Mouse (Mus musculus) liver, embryonic 11.5 days (tissue): ENCODE measurements around the gene Vps8. TPM values are rescaled to one million over a fixed set of nuclear protein-coding genes. Genes with fewer than 3 reads are reported as not detected.

Source experiments
- ATAC-seq: fragments of 200-750 bp; cut with Nextera tagmentation; replicated peaks from 2 replicates; pipeline ENCODE4 v1.8.0; 2017; ENCODE audit warnings: moderate number of reproducible peaks, mild to moderate bottlenecking, moderate TSS enrichment, moderate library complexity; ENCODE audit not compliant: low FRiP score
- DNase-seq: peaks from one replicate; pipeline ENCODE4 v3.0.0-alpha.2; 2017; ENCODE audit warnings: low spot score
- H3K27ac ChIP-seq: fragments of 300-500 bp; sonication (generic); 2 replicates; pipeline ENCODE4 v1.5.1; 2014; ENCODE audit warnings: mild to moderate bottlenecking, low read depth, low read length, control low read depth
- H3K27me3 ChIP-seq: fragments of 300-500 bp; sonication (generic); replicated peaks from 2 replicates; pipeline ENCODE4 v1.6.1; 2014; ENCODE audit warnings: low read length, mixed read lengths; ENCODE audit not compliant: control insufficient read depth, insufficient read depth
- H3K36me3 ChIP-seq: fragments of 300-500 bp; sonication (generic); 2 replicates; pipeline ENCODE4 v1.6.1; 2014; ENCODE audit warnings: mild to moderate bottlenecking, low read length, moderate library complexity, mixed read lengths; ENCODE audit not compliant: control insufficient read depth, insufficient read depth
- H3K4me1 ChIP-seq: fragments of 300-500 bp; sonication (generic); replicated peaks from 2 replicates; pipeline ENCODE4 v1.6.1; 2014; ENCODE audit warnings: low read length, mixed read lengths; ENCODE audit not compliant: control insufficient read depth, insufficient read depth
- H3K4me2 ChIP-seq: fragments of 300-500 bp; sonication (generic); 2 replicates; pipeline ENCODE4 v1.6.1; 2014; ENCODE audit warnings: mild to moderate bottlenecking, control low read depth, moderate library complexity
- H3K4me3 ChIP-seq: fragments of 300-500 bp; sonication (generic); 2 replicates; pipeline ENCODE4 v1.5.1; 2014; ENCODE audit warnings: low read depth, low read length, control low read depth
- H3K9ac ChIP-seq: fragments of 300-500 bp; sonication (generic); 2 replicates; pipeline ENCODE4 v1.6.1; 2014; ENCODE audit warnings: low read depth, low read length, control low read depth
- H3K9me3 ChIP-seq: fragments of 300-500 bp; sonication (generic); 2 replicates; pipeline ENCODE4 v1.6.1; 2016; ENCODE audit warnings: low read length, inconsistent platforms, mixed read lengths; ENCODE audit not compliant: control insufficient read depth
- WGBS: fragments of 180-500 bp; shearing (Covaris S2); extraction: QIAGEN DNeasy Blood & Tissue Kit; methylation state at CpG from one replicate; pipeline ENCODE4 v1.1.7; 2014; 5-methylcytosine and 5-hydroxymethylcytosine counted together
- polyA plus RNA-seq: library from polyadenylated mRNA; unstranded; fragments of >200 nt; fragmentation: Nextera tagmentation; extraction: Ambion mirVana; gene quantifications from 2 replicates; pipeline ENCODE4 v1.2.1, GENCODE M21; 2014

Vps8 gene
- polyA plus RNA-seq, 1 experiment from 2014 or later = 15.9 TPM

DNA sequence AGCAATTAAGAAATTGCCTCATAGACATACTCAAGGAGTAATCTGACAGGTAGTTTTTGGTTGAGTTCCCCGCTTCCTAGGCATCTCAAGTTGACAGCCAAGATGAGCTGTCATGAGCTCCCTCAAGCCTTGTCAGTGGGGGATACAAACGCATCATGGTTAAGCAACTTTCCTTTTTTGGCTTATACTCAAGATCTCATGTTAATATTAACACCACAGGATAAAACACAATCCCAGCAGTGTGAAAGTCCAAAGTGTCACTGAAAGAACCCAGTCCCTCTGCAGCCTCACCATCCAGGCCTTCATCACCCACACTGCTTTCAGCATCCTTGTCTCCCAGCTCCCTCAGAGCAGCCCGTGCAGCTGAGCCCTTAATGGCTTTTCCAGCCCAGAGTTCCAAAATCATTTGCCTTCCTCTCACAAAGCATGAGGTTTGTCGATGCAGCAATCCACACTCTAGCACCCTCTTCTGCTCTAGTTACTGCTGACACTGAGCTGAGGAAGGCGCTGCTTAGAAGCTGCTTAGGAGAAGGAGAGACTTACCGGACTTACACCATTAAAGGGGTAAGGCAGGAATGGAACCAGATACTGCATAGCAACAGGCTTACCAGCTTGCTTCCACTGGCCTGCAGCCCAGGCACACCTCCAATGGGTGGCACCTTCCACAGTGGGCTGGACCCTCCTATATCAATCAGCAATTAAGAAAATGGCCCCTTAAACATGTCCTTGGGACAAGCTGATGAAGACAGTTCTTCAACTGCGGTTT, 113.5 kb downstream of the Vps8 start:
- no peaks in the 10 kb centered on the region for H3K36me3 ChIP-seq
- H3K4me2 ChIP-seq = no peak overlapping the region
- no peak for DNase-seq
- no peak overlapping the region for H3K9ac ChIP-seq
- no peak for ATAC-seq
- no peaks in the 10 kb centered on the region for H3K9me3 ChIP-seq
- H3K4me1 ChIP-seq = peaks cover 3% of the 10 kb centered on the region; the same call in 1 of the 2 replicates
- 84% methylated on average over 7 of the region's 7 CpGs for WGBS
- H3K27me3 ChIP-seq = no peaks in the 10 kb centered on the region
- no peak overlapping the region for H3K27ac ChIP-seq
- no peak overlapping the region for H3K4me3 ChIP-seq

GRCm38 (mm10) chr16:21537312-21537711, 114.4 kb downstream of the Vps8 start:
- ATAC-seq (no peak), DNase-seq (no peak)
- Histone ChIP-seq H3K9ac (no peak overlapping the region), H3K9me3 (no peaks in the 10 kb centered on the region), H3K4me3 (no peak overlapping the region), H3K27ac (no peak overlapping the region), H3K4me2 (no peak overlapping the region), H3K27me3 (no peaks in the 10 kb centered on the region), H3K4me1 (peaks cover 3% of the 10 kb centered on the region; the same call in 1 of the 2 replicates), H3K36me3 (no peaks in the 10 kb centered on the region)
- 59% methylated on average over 3 of the region's 3 CpGs for WGBS

- no peak overlapping the region for H3K4me2 ChIP-seq
- H3K27me3 ChIP-seq = no peaks in the 10 kb centered on the region
- no peaks in the 10 kb centered on the region for H3K4me1 ChIP-seq
- no peak overlapping the region for H3K4me3 ChIP-seq
- DNase-seq (no peak), ATAC-seq (no peak)
- H3K9ac ChIP-seq = no peak overlapping the region
- H3K9me3 ChIP-seq = no peaks in the 10 kb centered on the region
- H3K27ac ChIP-seq = no peak overlapping the region
- WGBS = 60% methylated on average over 2 of the region's 2 CpGs
- no peaks in the 10 kb centered on the region for H3K36me3 ChIP-seq
Measured at GRCm38 (mm10) chr16:21538889-21539288, 116.0 kb downstream of the Vps8 start.

GRCm38 (mm10) chr16:21542559-21542958, 119.6 kb downstream of the Vps8 start:
- Histone ChIP-seq H3K4me2 (no peak overlapping the region), H3K27me3 (no peaks in the 10 kb centered on the region), H3K36me3 (no peaks in the 10 kb centered on the region), H3K9me3 (no peaks in the 10 kb centered on the region), H3K27ac (no peak overlapping the region), H3K4me3 (no peak overlapping the region), H3K9ac (no peak overlapping the region), H3K4me1 (no peaks in the 10 kb centered on the region)
- 49% methylated on average over 1 of the region's 1 CpGs for WGBS
- ATAC-seq = no peak
- no peak for DNase-seq

DNA sequence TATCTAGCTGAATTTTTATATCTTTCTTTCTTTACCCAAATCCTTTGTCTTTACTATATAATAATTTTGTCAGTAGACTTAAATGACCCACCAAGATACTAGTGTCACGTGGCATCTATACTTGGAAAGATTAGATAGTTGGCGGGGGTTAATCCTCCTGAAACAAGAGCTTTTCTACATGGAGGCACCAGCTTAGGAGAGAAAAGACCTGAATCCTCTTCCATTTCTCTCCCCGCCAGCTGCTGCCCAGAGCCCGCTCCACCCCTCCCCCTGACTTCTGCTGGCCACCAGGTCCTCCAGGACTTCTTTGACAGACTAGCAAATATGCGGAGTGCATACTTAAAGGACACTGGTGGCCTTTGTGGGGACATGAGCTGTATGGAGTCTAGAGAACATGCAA, 124.5 kb downstream of the Vps8 start:
- Histone ChIP-seq H3K4me3 (no peak overlapping the region), H3K27me3 (no peaks in the 10 kb centered on the region), H3K9me3 (no peaks in the 10 kb centered on the region), H3K4me2 (no peak overlapping the region), H3K27ac (no peak overlapping the region), H3K9ac (no peak overlapping the region), H3K36me3 (no peaks in the 10 kb centered on the region), H3K4me1 (no peaks in the 10 kb centered on the region)
- ATAC-seq (no peak), DNase-seq (no peak)
- 83% methylated on average over 5 of the region's 5 CpGs for WGBS

GRCm38 (mm10) chr16:21549751-21550150, 126.8 kb downstream of the Vps8 start:
- Histone ChIP-seq H3K36me3 (no peaks in the 10 kb centered on the region), H3K27me3 (no peaks in the 10 kb centered on the region), H3K27ac (no peak overlapping the region), H3K4me2 (no peak overlapping the region), H3K4me3 (no peak overlapping the region), H3K9me3 (no peaks in the 10 kb centered on the region), H3K4me1 (no peaks in the 10 kb centered on the region), H3K9ac (no peak overlapping the region)
- WGBS = 86% methylated on average over 4 of the region's 4 CpGs
- ATAC-seq (no peak), DNase-seq (no peak)

DNA sequence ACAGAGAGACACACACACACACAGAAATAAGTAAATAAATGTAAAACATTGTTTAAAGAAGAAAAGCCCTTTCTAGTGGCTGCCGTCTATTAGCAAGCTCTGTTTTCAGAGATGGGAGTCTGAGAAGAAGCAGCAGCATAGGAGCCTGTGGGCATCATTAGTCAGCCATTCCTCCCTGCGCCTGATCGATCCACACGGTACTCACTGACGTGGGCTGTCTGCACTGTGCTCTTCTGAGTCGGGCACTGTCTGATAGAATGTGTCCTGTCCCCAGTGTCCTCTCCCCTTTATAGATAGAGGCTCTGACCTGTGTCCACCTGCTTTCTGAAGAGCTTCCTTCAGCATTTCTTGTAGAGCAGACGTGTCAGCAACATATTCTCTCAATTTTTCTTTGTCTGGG, 127.5 kb downstream of the Vps8 start:
- DNase-seq (no peak), ATAC-seq (no peak)
- Histone ChIP-seq H3K4me2 (no peak overlapping the region), H3K9ac (no peak overlapping the region), H3K4me3 (no peak overlapping the region), H3K27me3 (no peaks in the 10 kb centered on the region), H3K9me3 (no peaks in the 10 kb centered on the region), H3K4me1 (no peaks in the 10 kb centered on the region), H3K36me3 (no peaks in the 10 kb centered on the region), H3K27ac (no peak overlapping the region)
- WGBS = 86% methylated on average over 7 of the region's 7 CpGs

- H3K4me3 ChIP-seq = no peak overlapping the region
- H3K4me2 ChIP-seq = no peak overlapping the region
- H3K27me3 ChIP-seq = no peaks in the 10 kb centered on the region
- 92% methylated on average over 3 of the region's 3 CpGs for WGBS
- no peaks in the 10 kb centered on the region for H3K4me1 ChIP-seq
- no peak overlapping the region for H3K27ac ChIP-seq
- H3K9ac ChIP-seq = no peak overlapping the region
- ATAC-seq (no peak), DNase-seq (no peak)
- no peaks in the 10 kb centered on the region for H3K36me3 ChIP-seq
- H3K9me3 ChIP-seq = no peaks in the 10 kb centered on the region
Measured at GRCm38 (mm10) chr16:21553506-21553905, 130.6 kb downstream of the Vps8 start.

DNA sequence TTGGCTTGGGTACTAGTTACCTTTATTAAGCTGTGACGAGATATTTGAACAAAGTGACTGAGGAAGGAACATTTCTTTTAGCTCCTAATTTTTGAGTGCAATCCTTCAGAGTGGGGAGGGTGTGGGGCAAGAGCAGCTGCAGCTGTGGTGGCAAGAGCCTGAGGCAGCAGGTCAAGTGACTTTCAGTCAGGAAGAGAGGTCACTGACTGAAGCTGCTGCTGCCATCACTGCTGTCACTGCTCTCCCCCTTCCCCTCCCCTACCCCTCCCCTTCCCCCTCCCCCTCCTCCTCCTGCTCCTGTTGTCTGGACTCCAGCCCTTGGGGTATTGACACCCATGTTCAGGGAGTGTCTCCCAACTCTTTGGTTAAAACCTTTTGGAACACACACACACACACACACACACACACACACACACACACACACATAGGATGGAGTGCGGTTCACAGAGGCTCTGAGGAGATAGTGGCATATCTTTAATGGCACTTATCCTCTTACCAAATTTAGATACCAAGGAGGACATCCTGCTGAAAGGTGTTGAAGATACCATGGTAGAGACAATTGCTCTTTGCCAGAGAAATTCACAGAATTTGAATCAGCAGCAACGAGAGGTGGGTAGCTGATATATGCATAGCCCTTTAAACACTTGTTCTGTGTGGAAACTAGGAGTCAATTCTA, 139.8 kb downstream of the Vps8 start:
- no peak for DNase-seq
- H3K9ac ChIP-seq = no peak overlapping the region

More for the DNA sequence above, 139.8 kb downstream of the Vps8 start:
- no peaks in the 10 kb centered on the region for H3K36me3 ChIP-seq
- H3K27me3 ChIP-seq = no peaks in the 10 kb centered on the region
- WGBS = 65% methylated on average over 3 of the region's 3 CpGs
- no peak for ATAC-seq
- no peak overlapping the region for H3K27ac ChIP-seq
- H3K4me2 ChIP-seq = no peak overlapping the region
- H3K9me3 ChIP-seq = no peaks in the 10 kb centered on the region
- no peak overlapping the region for H3K4me3 ChIP-seq
- peaks cover 6% of the 10 kb centered on the region; the same call in 1 of the 2 replicates for H3K4me1 ChIP-seq
